Mouse (Mus musculus) ovary, adult 18-20 months (tissue): Measurements from ENCODE around the gene Gas8.
A peak's percentile ranks its signal among the peaks of the same experiment; 100 is the strongest.
"Not testable (repeated sequence)": the region's sequence is repeated elsewhere in the genome, so short reads cannot be mapped to it uniquely, and the experiment has no call there.

Experiments
- DNase-seq: peaks from one replicate; pipeline ENCODE4 v3.0.0; 2022; ENCODE audit warnings: low spot score, mixed read lengths

The Gas8 gene

DNA sequence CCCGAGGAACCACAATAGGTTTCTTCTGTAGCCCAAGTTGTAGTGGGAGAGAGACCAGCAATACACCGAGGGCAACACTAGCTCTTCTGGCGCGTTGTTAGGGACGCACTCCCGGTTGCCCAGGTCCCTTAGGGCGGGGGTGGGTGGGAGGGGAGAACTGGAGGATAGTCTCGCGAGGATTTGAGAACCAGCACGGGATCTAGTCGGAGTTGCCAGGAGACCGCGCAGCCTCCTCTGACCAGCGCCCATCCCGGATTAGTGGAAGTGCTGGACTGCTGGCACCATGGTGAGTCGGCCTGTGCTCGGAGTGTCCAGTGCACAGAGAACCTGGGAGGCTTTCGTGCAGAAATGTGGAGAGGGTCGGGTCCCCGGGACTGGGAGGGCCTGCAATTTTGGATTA, at the start of gene Gas8:
TSS of gene Gas8 (plus strand) at position 168 of the 400 bp plus-strand sequence.
- DNase-seq: peak; percentile 87

DNA sequence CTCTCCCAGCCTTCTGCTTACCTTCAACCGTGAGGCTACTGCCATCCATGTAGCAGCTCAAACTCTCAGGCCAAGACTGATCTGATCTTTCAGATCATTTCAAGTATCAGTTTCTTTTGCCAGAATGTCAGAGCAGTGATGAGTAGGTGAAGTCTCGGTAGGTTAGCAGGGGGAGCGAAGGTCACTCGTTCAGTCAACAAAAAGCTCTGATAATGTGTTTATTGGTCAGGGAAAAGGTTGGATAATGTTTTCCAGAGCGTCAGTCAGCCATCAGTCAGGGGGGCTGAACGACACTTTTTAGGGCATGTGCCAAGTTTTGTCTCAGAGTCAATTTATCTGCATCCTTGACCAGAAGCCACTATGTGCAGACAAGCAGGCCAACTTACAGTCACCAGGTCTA, 45.6 kb upstream of the Gas8 start:
- not testable (repeated sequence) for DNase-seq

DNA sequence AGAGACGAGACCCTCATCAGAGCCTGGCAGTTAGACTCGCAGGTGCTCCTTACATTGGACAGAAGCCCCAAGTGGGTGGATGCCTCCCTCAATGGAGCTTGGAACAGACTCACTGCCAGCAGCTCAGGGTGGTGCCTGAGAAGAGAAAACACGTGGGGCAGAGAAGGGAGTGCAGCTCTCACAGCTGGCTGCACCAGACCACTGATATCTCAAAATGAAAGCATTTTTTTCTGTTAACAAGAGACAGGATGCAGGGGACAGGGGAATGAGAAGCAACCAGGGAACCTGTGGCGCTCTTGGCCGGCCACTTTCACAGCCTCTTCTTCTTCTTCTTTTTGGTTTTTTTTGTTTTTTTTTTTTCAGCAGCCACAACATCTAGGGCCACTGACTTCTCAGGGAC, 44.1 kb upstream of the Gas8 start:
- not testable (repeated sequence) for DNase-seq

DNA sequence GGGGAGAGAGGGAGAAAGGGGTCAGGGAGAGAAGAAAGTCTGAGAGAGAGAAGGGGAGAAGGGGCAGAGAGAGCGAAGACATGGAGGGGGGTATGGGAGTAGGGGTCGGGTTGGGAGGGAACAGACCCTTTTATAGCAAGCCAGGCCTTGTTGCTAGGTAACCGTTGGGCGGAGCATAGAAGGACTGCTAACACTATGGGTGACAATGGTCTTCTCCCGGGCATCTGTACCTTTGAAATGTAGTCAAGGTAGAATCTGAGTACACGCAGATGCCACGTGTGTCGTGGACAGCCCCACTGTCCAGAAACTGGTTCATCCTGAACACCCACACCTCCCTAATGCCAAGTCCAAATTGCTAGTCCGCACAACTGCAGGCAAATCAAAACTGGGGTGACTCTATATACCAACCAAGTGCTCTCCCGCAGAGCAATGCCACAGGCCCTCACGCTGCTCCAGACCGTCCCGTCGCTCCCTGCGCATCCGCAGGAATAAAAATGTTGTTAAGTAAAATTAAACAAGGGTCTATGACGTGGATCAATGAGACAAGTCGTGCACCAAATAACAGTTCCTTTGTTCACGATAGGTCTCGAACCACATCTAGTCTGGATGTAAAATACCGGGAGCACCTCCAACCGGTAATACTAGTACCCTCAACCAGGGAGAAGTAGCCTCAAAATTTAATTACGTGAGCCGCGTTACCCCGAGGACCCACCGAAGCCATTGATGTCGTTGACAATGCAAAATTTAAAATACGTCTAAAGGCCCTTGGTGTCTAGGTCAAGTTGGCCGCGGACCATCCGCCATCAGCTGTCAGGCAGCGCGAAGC, 41.5 kb upstream of the Gas8 start:
- DNase-seq: no peak

DNA sequence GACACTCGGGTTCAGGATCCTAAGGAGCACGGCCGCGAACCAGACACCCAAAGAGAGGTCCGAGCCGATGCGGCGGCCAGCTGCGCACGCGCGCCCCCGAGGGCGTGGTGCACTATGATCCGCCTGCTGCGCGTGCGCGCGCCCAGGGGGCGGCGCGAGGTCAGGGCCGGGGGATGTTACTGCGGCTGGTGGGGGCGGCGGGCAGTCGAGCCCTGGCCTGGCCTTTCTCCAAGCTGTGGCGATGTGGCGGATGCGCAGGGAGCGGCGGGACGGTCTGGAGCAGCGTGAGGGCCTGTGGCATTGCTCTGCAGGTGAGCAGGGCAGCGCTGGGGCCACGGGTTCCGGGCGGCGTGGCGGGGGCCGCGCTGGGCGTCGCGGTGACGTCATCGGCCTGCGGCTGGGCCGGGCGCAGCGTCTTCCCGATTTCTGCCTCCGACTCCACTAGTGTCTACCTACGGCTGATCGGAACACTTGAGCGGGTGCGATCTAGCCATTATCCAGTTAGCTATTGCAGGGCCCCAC, 40.8 kb upstream of the Gas8 start, which contains the start of gene Afg3l1:
TSS of gene Afg3l1 (plus strand) at position 167 of the 522 bp plus-strand sequence.
- DNase-seq: peak; percentile 88

DNA sequence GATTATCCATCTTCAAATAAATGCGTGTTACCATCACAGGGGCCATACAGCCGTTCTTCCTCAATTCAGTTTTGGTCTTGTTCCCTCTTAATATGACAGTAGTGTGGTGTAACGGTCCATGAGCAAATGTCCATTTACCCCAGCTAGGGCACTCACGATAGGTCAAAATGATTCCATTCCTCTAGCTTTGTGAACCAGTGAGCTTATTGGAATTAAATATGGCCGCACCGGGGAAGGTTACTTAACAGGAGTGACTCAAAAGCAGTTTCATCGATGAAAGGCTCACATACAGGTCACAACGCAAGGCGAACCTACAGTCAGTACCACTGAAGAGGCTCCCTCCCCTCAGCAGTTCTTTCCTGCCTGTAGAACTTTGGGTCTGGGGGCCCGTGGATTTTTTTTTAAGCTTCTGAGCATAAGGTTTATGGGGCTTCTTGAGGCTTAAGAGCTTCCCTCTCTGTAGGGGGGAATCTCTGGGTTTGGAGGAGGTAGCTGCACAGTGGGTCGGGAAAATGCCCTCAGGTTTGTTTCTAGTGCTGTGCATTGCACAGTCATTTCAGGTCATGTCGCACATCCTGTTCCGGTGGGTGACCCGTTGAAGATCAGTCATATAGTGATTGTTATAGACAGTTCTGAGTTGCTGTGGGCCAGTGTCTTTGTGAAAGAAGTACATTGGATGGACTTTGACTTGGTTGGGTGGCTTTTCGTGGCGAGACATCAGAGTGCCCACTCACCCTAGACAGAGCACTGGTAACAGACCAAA, 40.0 kb upstream of the Gas8 start:
- DNase-seq: no peak

DNA sequence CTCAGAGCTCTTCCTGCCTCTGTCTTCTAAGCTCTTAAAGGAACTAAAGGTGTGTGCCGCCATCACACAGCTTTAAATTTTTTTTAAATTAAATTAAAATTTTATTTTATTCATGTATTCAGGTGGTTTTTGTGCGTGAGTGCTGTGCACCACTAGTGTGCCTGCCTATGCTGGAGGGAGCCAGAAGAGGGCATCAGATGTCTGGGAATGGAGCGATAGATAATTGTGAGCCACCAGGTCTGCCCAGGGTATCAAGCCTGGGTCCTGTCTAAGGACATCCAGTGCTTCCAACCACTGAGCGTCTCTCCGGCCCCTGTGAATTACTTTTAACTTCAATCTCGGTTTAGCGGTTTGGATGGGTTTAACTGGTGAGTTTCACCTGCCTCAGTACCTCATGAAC, 36.0 kb upstream of the Gas8 start:
- DNase-seq: no peak

DNA sequence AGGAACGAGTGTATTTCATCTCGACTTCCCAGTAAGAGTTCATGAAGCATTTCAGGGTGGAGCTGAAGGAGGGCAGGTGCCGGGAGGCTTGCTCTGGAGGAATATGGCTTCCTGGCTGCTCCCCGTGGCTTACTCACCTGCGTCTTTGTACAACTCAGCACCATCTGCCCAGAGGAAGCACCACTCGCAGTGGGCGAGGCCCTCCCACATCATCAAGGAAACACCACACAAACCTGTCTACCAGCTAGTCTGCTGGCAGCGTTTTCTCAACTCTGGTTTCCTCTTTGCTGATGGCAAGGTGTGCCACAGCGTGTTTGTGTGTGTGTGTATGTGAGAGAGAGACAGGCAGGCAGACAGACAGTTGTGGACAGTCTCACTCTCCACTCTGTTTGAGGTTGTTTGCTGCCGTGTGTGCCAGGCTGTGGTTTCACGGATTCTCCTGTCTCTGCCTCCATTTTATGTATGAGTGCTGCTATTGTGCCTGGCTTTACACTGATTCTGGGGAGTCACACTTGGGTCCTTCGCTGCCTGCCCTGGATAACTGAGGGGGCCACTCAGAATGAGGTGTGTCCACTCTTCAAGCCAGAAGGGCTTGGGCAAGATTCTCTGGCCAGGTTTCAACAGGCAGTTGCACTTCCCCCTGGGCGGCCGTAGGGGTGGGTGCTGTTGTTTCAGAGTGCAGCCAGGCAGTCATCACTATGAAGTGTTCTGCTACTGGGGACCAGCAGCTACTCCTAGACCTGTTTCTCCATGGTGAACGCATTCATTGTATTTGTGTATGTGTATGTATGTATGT, 27.2 kb upstream of the Gas8 start:
- DNase-seq: no peak

DNA sequence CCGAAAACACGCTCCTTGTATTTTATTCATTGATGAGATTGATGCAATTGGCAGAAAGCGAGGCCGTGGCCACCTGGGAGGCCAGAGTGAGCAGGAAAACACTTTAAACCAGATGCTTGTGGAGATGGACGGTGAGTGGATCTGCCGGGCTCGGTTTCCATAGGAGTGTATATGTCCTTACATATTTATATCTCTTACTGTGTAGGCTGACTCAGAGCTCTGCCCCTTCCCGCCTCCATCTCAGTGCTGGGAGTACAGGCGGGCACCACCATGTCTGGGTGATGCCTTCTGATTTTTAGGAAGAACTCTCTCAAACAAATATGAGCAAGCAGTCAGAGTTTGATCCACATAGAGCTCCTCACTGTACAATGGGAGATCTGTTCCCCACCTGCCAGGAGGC, 25.7 kb upstream of the Gas8 start:
- no peak for DNase-seq

DNA sequence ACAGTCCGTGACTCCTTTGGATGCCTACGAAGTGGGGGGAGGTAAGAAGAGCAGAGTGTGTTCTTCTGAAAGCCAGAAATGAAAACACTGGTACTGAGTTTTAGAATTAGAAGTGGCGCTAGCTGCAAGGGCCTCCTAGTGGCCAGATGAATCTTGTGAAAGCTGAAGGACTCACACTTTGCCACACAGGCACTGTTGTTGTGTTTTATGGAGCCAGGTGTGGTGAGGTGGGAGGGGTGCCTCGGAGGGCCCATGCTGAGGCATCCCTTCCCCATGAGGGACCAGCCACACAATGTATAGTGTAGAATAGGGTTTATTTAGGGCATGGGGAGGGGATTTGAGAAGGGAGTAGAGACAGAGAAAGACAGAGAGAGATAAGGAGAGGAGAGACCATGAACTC, 20.9 kb upstream of the Gas8 start:
- no peak for DNase-seq

DNA sequence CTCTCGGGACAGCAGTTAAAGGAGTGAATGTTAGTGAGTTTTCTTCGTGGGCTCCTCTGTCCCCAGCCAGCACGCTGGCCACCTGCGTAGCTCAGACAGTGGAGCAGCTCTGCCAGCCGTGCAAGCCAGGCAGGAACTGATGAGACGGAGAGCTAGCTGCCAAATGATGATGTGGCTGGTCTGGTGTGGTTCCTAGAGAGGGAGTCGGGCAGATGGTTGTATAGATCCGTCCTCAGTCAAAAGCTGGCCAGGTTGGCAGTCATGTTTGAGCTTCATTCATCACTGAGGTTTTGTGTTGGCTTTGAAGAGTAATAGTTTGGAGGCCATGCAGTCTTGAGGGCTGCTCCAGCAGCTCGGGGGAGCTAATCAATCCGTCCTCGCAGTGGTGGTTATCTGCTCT, 19.7 kb upstream of the Gas8 start:
- no peak for DNase-seq

DNA sequence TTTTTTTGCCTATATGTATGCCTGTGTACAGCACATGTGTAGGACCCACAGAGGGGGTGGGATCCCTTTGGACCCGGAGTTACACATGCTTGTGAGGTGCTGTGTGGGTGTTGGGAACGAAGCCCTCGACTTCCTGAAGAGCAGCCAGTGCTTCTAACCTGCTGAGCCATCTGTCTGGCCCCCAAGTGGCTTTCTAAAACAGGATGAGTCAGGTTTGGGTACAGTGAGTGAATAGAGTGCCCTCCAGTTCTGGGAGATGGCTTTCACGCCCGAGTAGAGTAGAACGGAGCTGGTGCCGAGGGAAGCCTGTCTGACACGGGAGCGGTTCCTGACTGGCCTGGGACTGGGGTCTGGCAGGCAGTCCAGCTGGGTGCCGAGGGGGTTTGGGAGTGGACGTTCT, 19.1 kb upstream of the Gas8 start:
- DNase-seq: no peak

DNA sequence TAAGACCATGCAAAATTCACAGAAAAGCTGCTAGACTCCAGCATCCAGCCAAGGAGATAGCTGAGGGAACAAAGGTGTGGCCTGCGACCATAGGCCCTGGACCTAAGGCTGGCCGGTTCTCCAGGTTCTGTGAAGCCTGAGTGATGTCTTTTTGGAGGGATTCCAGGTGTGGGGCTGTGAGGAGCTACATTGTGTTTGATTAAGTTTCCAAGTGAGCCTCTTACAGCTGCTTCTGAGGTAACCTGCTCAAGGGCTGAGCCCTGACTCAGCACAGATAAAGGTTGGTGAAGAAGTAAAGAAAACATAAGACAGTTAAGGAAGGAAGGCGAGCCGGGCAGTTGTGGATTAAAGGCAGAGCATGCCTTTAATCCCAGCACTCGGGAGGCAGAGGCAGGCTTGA, 16.4 kb upstream of the Gas8 start:
- DNase-seq: no peak

DNA sequence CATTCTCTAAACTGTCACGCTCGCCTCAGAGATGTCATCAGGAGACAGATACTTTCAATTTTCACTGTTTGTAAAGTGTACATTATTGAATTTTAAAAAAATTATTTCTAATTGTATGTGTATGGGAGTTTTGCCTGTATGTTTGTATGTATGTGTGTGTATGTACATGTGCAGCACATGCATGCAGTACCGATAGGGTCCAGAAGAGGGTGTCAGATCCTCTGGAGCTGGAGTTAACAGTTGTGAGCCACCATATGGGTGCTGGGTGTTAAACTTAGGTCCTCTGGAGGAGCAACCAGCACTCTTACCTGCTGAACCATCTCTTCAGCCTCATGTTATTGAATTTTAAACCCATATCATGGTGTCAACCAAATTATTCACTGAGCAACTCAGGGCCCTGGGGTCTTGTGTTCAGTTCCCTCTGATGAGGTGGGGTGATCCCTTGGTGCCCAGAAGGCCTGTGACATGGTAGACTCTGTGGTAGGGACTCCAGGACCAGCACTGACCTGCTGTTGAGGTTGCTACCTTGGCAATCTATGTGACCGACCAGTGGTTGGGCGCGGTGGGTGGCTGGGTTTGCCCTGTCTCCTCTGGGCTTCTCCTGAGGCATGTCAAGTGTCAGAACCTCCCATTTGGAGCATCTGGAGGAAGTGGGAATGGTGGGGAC, 14.7 kb upstream of the Gas8 start:
- DNase-seq: no peak

DNA sequence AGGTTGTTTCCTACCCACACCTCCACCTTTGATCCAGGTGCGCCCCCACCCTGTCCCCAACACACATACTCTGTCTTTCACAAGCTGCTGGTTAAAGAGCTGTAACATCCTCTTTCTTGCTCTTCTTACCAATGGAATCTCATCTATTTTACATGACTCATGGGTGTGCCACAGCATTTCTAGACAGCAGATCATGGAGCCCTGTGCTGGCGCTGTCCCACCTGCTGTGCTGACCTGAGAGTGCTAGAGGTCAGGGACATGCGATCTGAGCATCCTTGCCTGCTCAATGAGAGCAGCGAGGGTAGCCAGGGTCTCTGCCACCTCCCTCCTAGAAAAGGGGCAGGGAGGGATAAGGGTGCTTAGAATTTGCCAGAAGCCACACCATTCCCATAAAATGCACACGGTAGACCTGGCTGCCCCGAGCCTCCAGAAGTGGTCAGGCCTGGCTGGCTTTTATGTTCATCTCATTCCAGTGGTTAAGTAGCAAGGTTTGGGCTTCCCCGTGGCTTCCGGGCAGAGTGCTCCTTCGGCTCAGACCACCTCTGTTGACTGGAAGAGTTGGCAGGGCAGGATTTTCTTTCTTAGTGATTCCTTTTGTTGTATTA, 13.9 kb upstream of the Gas8 start:
- DNase-seq: no peak

DNA sequence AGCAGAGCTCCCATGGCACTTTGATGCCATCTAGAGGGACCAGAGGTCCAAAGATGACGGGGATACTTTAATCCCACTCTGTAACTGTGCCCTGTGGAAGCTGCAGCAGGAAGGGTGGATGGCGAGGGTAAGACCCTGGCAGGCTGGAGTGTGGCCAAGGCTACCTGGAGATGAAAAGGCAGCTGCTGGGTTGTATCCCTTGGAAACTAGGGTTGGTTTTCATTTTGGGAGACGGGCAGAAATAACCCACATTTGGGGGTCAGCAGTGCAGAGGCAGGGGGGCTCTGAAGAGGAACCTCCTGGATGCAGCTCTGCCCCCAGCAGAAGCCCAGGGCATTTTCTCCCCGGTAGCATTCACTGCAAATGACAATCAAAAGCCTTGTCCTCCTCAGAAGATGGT, 13.4 kb upstream of the Gas8 start:
- DNase-seq: no peak

DNA sequence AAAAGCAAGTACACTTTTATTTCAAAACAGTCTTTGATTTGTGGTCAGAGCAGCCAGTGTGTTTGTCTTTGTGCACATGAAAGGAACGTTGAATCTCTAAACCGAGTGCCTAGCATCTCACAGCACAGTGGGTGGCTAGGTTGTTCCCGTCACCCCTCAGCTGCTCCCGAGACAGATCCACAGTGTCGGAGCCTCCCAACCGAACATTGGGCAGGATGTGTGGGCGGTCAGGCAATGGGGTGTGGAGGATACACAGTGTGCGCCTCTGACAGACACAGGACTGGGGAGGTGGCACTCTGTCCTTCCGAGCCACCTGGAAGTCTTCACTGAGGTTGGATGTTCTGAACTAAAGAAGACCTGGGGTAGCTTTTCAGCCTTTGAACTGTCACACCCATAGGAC, 12.9 kb upstream of the Gas8 start:
- DNase-seq: no peak

DNA sequence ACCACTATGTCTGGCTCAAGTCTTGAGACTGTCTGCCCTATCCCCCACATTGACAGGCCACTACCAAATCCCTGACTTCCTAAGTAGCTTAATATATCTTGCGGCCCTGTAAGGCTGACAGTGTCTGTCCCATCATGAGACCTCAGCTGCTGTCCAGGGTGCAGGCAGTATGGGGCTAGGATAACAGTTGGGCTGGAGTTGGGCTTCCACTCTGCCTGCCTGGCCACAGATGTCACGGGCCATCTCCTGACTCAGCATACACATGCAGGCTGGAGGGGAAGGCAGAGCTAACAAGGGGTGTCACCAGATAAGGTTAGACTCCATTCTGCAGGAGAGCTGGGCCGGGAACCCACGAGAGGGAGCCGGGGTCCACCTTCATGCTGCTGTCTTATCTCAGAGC, 11.5 kb upstream of the Gas8 start:
- DNase-seq: no peak

DNA sequence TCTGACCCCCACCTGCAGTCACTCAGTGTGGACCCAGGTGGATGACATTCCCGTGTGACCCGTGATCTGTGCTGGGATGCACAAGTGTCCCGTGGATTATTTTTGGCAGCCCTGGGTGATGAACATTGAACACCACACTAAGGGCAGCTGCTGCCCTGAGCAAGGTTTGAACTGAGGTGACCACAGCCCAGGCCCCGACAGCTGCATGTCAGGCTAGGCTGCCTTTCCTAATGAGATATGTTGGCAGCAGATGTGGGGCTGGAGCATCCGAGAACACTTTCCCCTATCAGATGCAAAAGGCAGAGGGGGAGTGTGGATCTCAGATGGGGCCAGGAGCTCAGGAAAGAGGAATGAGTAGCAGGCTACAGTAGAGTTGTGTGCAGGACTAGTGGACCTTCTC, 7.8 kb upstream of the Gas8 start:
- no peak for DNase-seq

DNA sequence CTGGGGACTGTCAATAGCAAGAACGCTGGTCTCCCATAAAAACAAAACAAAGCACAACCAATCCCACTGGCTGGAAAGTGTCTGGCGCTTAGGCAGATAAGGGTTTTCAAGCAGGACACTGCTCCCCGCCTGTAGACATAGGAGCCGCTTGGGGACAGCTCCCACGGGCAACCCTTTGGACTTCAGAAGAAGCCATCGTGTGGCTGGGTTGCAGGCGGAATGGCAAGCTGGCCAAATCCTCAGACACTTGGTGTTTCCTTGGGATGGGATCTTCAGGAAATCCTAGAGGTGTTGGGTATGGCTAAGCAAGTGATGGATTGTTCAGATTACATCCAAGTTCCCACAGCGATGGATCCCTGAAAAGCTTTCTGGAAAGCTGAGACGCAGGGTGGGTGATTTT, 4.5 kb upstream of the Gas8 start:
- no peak for DNase-seq

DNA sequence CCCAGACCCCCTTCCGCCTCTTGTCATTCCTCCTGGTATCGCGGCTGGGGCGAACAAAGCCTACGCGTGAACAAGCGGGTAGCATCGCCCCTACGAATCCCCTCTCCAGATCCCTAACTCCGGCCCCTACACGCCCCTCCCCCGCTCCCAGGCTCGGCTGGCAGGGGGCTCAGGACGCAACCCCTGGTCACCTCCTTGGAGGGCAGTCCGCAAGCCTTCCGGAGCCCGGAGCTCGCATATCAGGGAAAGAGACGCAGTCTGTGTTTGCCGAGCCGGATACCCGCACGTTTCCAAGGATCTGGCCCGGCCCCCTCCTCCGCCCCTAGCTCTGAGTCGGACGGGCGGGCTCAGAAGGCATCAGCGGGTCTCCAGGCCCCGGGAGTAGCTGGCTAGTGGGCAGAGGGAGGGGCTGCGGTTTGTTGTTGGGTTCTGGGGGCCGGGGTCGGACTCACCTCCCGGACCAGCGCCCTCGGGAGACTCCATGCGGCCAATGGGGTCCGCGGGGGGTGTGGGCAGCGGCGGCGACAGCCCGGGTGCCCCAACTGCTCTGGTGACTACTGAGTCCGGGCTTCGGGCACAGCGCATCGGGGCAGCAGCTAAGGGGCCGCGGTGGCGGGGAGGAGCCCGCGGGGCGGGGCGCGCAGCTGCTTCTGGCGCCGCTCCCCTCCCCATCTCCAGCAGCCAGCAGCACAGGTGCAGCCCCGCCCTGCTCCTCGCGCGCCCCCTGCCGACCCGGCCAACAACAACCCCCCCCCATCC, 3.7 kb upstream of the Gas8 start, which contains the start of gene Dbndd1:
TSS of gene Dbndd1 (minus strand) at position 683 of the 759 bp plus-strand sequence.
- no peak for DNase-seq
